Mouse (Mus musculus) thymus, postnatal 14 days (tissue): ENCODE measurements around the gene Mrgpra2b.
"Not testable (repeated sequence)": the region's sequence is repeated elsewhere in the genome, so short reads cannot be mapped to it uniquely, and the experiment has no call there.

Experiments used
- DNase-seq: peaks from one replicate; pipeline ENCODE4 v3.0.0; 2021

Mrgpra2b gene

GRCm38 (mm10) chr7:47528762-47529161 lies at the start of gene Mrgpra2b:
Mrgpra2b (minus strand) TSS chr7:47528862.
- DNase-seq = no peak

GRCm38 (mm10) chr7:47516379-47516778 lies 12.3 kb downstream of the Mrgpra2b start:
- DNase-seq = no peak

GRCm38 (mm10) chr7:47515050-47515449 lies 13.6 kb downstream of the Mrgpra2b start:
- DNase-seq = no peak

- no peak for DNase-seq
These were observed 25.7 kb downstream of the Mrgpra2b start for GRCm38 (mm10) chr7:47502953-47503352.

- not testable (repeated sequence) for DNase-seq
These were observed 37.4 kb downstream of the Mrgpra2b start for GRCm38 (mm10) chr7:47491266-47491665.

GRCm38 (mm10) chr7:47489438-47489837 lies 39.2 kb downstream of the Mrgpra2b start:
- DNase-seq = not testable (repeated sequence)

- DNase-seq = not testable (repeated sequence)
These were observed 45.5 kb downstream of the Mrgpra2b start for GRCm38 (mm10) chr7:47483181-47483580.

- not testable (repeated sequence) for DNase-seq
These were observed 54.8 kb downstream of the Mrgpra2b start for GRCm38 (mm10) chr7:47473904-47474303.

- DNase-seq = not testable (repeated sequence)
These were observed 63.2 kb downstream of the Mrgpra2b start for GRCm38 (mm10) chr7:47465278-47465981.

GRCm38 (mm10) chr7:47452015-47452414 lies 76.6 kb downstream of the Mrgpra2b start, which contains the start of gene Mrgpra2a:
Mrgpra2a (minus strand) TSS chr7:47452139.
- not testable (repeated sequence) for DNase-seq

GRCm38 (mm10) chr7:47445729-47446128 lies 82.9 kb downstream of the Mrgpra2b start:
- not testable (repeated sequence) for DNase-seq

GRCm38 (mm10) chr7:47436463-47436862 lies 92.2 kb downstream of the Mrgpra2b start:
- DNase-seq = not testable (repeated sequence)

GRCm38 (mm10) chr7:47427815-47428508 lies 100.7 kb downstream of the Mrgpra2b start:
- not testable (repeated sequence) for DNase-seq
